Mouse (Mus musculus): Measurements from ENCODE around the gene Slfn5.

GRCm38 (mm10) chr11:82904952-82905351 is 46.2 kb upstream of the Slfn5 start:
- TF ChIP-seq CTCF (IDR thresholded peaks at IDR 0.05; ENCODE audit: low read depth) (no peak), EP300 (optimal IDR thresholded peaks at IDR 0.05) (no peak)

Data from stomach, postnatal 0 days (tissue).